Mouse (Mus musculus) G1E (cell line): ENCODE data around the gene Lats2. TPM values are rescaled to one million over a fixed set of nuclear protein-coding genes. Genes with fewer than 3 reads are reported as not detected.
"Not testable (repeated sequence)": the region's sequence is repeated elsewhere in the genome, so short reads cannot be mapped to it uniquely, and the experiment has no call there.

Source experiments
- ATAC-seq: 2 replicates; pipeline ENCODE4 v1.8.0; 2016; ENCODE audit warnings: mild to moderate bottlenecking; ENCODE audit not compliant: insufficient number of reproducible peaks, poor library complexity, low FRiP score, severe bottlenecking; ENCODE audit errors: extremely low read depth
- DNase-seq: peaks from one replicate; pipeline ENCODE4 v3.0.0; 2012; ENCODE audit warnings: low spot score
- H3K27me3 ChIP-seq: 2 replicates; pipeline ENCODE4 v1.6.1; 2012; ENCODE audit warnings: mild to moderate bottlenecking, low read length, inconsistent platforms; ENCODE audit not compliant: insufficient read depth
- H3K36me3 ChIP-seq: replicated peaks from 2 replicates; pipeline ENCODE3; 2012; ENCODE audit warnings: mild to moderate bottlenecking, inconsistent platforms
- H3K4me1 ChIP-seq: 2 replicates; pipeline ENCODE4 v1.6.1; 2012; ENCODE audit warnings: low read depth, low read length, inconsistent platforms, mixed read lengths; ENCODE audit not compliant: insufficient read depth
- H3K4me3 ChIP-seq: 2 replicates; pipeline ENCODE4 v1.5.1; 2012; ENCODE audit warnings: low read depth, mild to moderate bottlenecking, inconsistent platforms, low read length, moderate library complexity, mixed read lengths
- H3K9me3 ChIP-seq: replicated peaks from 2 replicates; pipeline ENCODE4 v1.6.1; 2012; ENCODE audit warnings: inconsistent platforms
- CTCF ChIP-seq: IDR thresholded peaks from 2 replicates; pipeline ENCODE4 v1.5.1; 2012; ENCODE audit warnings: low read depth, low read length, inconsistent platforms, mixed read lengths
- GATA1 ChIP-seq: IDR thresholded peaks from 2 replicates; pipeline ENCODE4 v1.6.1; 2012; ENCODE audit warnings: borderline replicate concordance, low read length, inconsistent platforms, mixed read lengths
- GATA2 ChIP-seq: IDR thresholded peaks from 2 replicates; pipeline ENCODE4 v1.6.1; 2012; ENCODE audit warnings: low read depth, low read length, inconsistent platforms, borderline replicate concordance
- POLR2AphosphoS5 ChIP-seq: IDR thresholded peaks from 2 replicates; pipeline ENCODE4 v1.6.1; 2012; ENCODE audit warnings: low read depth, low read length, inconsistent platforms; ENCODE audit not compliant: insufficient replicate concordance
- TAL1 ChIP-seq: conservative IDR thresholded peaks from 2 replicates; pipeline ENCODE4 v1.6.1; 2012; ENCODE audit warnings: low read depth, low read length, inconsistent platforms, mixed read lengths
- polyA plus RNA-seq: library from polyadenylated mRNA; stranded (reverse); fragments of >175 nt; gene quantifications from 2 replicates; pipeline ENCODE4 v1.2.3, GENCODE M21; 2012
- total RNA-seq, 2 experiments: library from RNA; stranded (forward) in 1 of 2; stranded (reverse) in 1 of 2; fragments of 200-1000 nt in 1 of 2; fragments of >200 nt in 1 of 2; fragmentation: Nextera tagmentation in 1 of 2; gene quantifications; 2 replicates each; pipeline ENCODE4 v1.2.3; 2014 to 2017

The Lats2 gene
- total and polyA plus RNA-seq, 3 experiments = 3.5 to 6.5 (median 5.8) TPM

DNA sequence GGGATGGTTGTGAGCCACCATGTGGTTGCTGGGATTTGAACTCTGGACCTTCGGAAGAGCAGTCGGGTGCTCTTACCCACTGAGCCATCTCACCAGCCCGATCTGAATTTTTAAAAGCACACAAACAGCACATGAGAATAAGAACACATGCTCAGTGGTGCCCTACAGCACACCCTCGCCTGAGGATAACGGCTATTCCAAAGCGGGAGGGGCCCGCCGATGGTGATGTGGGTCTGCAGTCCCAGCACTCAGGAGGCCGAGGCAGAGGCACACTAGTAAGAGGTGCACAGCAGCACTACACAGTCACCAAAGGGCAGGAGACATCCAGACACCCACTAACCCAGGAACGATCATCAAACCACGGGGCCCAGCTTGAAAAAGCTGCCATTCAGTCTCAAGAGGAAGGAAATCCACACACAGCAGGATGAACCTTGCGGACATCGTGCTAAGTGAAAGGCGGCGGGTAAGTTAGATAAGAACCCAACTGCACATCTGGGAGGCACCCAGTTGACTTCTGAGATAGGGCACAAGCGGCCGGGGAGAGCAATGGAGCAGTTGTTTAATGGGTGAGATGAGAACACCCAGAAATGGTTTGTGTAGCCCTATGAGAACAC lies 65.6 kb downstream of the Lats2 start:
- peak; percentile 83 for ATAC-seq
- peak; percentile 31 for DNase-seq
- TF ChIP-seq TAL1 (no peak), GATA2 (no peak)

DNA sequence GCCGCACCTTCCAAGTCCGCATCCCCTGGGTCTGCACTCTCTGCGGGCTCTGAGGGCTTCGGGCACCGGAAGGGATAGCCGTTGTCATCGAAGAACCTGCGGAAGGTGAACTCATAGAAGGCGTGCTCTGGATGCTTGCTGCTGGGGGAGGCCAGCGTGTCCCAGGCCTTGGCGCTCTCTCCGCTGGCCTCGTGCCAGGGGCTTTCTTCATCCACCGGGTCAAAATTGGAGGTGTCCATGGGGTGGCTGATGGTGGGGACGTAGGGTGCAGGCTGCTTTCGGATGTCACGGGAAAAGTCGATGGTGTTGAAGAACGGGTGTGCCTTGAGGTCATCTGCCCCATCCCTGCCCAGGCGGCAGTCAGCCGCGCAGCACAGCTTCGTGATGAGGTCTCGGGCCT lies 66.9 kb downstream of the Lats2 start:
- TF ChIP-seq GATA1 (no peak), GATA2 (no peak), TAL1 (no peak), POLR2AphosphoS5 (no peak), CTCF (no peak)
- DNase-seq (no peak), ATAC-seq (no peak)
- Histone ChIP-seq H3K27me3 (peaks cover 16% of the 10 kb centered on the region), H3K36me3 (peaks cover 2% of the 10 kb centered on the region), H3K4me1 (peaks cover 23% of the 10 kb centered on the region), H3K9me3 (no peaks in the 10 kb centered on the region), H3K4me3 (0 out of 2 replicates have a peak overlapping the region, but pooled peaks have one; percentile 1)

More for the DNA sequence above, 65.6 kb downstream of the Lats2 start:
- peak overlapping the region; percentile 44; the same call in 1 of the 2 replicates for H3K4me3 ChIP-seq
- H3K27me3 ChIP-seq = peaks cover 10% of the 10 kb centered on the region; the same call in 1 of the 2 replicates
- H3K9me3 ChIP-seq = no peaks in the 10 kb centered on the region
- H3K36me3 ChIP-seq = peaks cover 2% of the 10 kb centered on the region
- H3K4me1 ChIP-seq = peaks cover 19% of the 10 kb centered on the region

DNA sequence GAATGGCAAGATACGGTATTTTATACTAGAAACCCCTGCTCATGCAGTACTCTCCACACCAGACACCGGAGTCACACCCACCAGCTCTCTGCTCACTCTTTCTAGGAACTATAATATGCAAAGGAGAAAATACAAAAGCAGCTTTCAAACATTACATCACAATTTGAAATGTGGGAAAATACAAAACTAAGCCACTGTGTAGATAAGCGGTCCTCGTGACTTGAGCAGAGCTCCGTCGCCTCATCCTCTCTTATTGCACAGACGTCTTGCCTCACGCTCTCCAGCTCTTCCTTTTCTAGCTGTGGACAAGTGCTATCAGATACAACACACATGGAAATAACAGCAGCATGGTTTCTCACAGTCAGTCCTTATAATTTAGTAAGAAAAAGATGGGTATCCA lies 67.5 kb downstream of the Lats2 start:
- H3K9me3 ChIP-seq = no peaks in the 10 kb centered on the region
- peaks cover 16% of the 10 kb centered on the region for H3K27me3 ChIP-seq
- DNase-seq = no peak
- no peak overlapping the region for H3K4me3 ChIP-seq
- H3K36me3 ChIP-seq = peaks cover 2% of the 10 kb centered on the region
- peaks cover 23% of the 10 kb centered on the region for H3K4me1 ChIP-seq
- no peak for ATAC-seq
- TF ChIP-seq CTCF (no peak), TAL1 (no peak), GATA2 (no peak), POLR2AphosphoS5 (no peak), GATA1 (no peak)

DNA sequence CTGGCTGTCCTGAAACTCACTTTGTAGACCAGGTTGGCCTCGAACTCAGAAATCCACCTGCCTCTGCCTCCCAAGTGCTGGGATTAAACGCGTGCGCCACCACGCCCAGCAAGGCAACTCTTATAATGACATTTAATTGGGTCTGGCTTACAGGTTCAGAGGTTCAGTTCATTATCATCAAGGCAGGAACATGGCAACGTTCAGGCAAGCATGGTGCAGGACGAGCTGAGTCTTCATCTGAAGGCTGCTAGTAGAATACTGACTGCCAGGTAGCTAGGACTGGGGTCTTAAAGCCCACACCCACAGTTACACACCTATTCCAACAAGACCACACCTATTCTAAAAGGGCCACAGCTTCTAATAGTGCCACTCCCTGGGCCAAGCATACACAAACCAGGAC lies 70.1 kb downstream of the Lats2 start:
- peaks cover 19% of the 10 kb centered on the region for H3K27me3 ChIP-seq
- not testable (repeated sequence) for DNase-seq, H3K9me3 ChIP-seq, H3K4me3 ChIP-seq, ATAC-seq, H3K36me3 ChIP-seq
- H3K4me1 ChIP-seq = peaks cover 19% of the 10 kb centered on the region

DNA sequence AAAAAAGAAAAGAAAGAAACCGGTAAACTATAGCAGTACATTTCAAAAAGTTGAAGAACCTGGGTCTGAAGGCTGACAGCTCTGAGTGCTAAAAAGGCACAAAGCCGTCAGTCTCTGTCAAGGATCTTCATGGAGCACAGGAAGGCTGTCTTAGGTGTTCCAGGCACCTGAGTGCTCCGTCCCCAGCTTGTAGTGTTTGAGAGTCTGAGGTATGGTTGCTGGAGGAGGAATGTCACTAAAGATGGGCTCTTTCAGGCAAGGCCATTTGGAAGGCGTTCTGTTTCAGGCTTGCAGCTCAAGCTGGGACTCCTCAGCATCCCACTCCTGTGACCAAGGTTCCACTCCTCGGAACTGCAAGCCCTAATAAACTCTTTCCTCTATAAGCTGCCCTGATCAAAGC lies 70.7 kb downstream of the Lats2 start:
- Histone ChIP-seq H3K4me1 (peaks cover 14% of the 10 kb centered on the region), H3K9me3 (no peaks in the 10 kb centered on the region), H3K36me3 (peaks cover 2% of the 10 kb centered on the region), H3K4me3 (no peak overlapping the region), H3K27me3 (peaks cover 19% of the 10 kb centered on the region)
- ATAC-seq (no peak), DNase-seq (no peak)
- no peak for TF ChIP-seq TAL1
- no peak for TF ChIP-seq GATA2
- TF ChIP-seq GATA1 = no peak
- TF ChIP-seq POLR2AphosphoS5 = no peak
- TF ChIP-seq CTCF = no peak

DNA sequence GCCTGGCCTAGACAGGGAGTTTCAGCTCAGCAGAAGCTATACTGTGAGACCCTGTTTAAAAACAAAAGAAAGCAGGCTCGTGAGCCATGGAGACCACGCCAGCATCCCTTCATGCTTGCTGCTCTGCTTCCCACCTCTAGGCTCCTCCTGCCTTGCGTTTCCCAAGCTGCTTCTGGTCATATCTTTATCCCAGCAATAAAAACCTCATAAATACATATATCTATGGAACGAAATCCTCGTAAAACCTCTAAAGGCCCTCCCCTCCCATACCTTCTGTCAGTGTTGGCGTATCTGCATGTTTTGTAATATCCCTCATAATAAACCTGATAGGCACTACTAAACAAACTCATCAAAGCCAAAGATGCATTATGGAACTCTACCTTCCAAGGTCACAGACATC lies 71.5 kb downstream of the Lats2 start:
- no peak for DNase-seq
- no peak overlapping the region for H3K4me3 ChIP-seq

DNA sequence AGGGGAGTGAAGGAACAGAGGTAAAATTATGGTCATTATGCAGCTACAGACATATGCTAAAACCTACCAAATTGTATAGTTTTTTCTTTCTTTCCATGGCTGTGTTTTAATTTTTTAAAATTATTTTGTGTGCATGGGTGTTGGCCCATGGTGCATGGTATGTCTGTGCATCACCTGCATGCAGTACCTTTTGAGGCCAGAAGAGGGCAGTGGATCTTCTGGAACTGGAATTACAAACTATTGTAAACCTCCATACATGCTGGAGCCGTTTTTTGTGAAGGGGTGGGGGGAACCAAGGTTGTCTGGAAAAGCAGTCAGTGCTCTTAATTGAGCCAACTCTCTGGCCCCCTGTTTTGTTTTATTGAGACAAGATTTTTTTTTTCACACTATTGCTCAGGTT lies 73.6 kb downstream of the Lats2 start:
- peaks cover 5% of the 10 kb centered on the region; the same call in 1 of the 2 replicates for H3K4me1 ChIP-seq
- H3K9me3 ChIP-seq = no peaks in the 10 kb centered on the region
- no peak overlapping the region for H3K4me3 ChIP-seq
- ATAC-seq (peak; percentile 60), DNase-seq (no peak)
- TF ChIP-seq CTCF (peak; percentile 85), GATA2 (no peak)
- H3K27me3 ChIP-seq = peaks cover 15% of the 10 kb centered on the region
- no peaks in the 10 kb centered on the region for H3K36me3 ChIP-seq

More for the DNA sequence above, 71.5 kb downstream of the Lats2 start:
- peaks cover 9% of the 10 kb centered on the region for H3K4me1 ChIP-seq
- TF ChIP-seq POLR2AphosphoS5 (no peak), CTCF (no peak), TAL1 (no peak), GATA2 (no peak), GATA1 (no peak)
- H3K27me3 ChIP-seq = peaks cover 19% of the 10 kb centered on the region
- no peak for ATAC-seq
- H3K36me3 ChIP-seq = peaks cover 2% of the 10 kb centered on the region
- no peaks in the 10 kb centered on the region for H3K9me3 ChIP-seq
